8 mouse cellular contexts compared by ENCODE assay signal in the genomic region with DNA sequence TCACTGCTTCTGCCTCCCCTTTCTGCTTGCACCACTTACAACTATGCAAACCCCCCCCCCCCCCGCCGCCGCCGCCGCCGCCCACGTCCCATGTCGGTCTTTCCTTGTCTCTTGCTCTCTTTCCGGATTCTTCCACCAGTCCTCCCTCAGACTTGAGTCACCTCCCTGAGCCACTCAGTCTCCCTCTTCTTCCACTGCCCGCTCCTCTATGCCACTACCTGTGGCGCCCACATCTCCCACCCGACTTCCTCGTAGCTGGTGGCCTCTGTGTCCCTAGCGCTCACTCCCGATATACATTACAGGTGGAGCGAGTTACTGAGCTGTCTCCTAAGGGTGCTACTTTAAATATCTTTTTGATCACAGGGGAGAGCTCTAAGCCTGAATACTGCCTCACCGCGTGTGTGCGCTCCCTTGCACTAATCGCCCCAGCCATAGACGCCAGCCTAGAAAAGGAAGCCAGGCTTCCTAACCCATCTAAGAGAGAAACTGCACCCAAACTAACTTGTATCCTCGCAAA. TPM values are rescaled to one million over a fixed set of nuclear protein-coding genes. Genes with fewer than 3 reads are reported as not detected.
DNase-seq lines count a peak whose midpoint lies in the region; ATAC-seq lines count a peak whose summit lies in the region.

No protein-coding gene starts in this region.

- no peak for ATAC-seq in neural tube, embryonic 15.5 days (ENCODE audit: low FRiP score)

- H3K4me3 ChIP-seq in limb, embryonic 10.5 days, result peak overlapping the region; percentile 42
- H3K4me3 ChIP-seq in neural tube, embryonic 15.5 days (replicated peaks), result no peak overlapping the region; the same call in 1 of the 2 replicates

- H3K9me3 ChIP-seq in limb, embryonic 10.5 days (replicated peaks), result no peaks in the 10 kb centered on the region
- no peaks in the 10 kb centered on the region for H3K9me3 ChIP-seq in neural tube, embryonic 15.5 days (replicated peaks)

- DNase-seq in heart, adult 11 months, result peak; percentile 89
- DNase-seq in heart, postnatal 25 days (ENCODE audit: low spot score), result no peak
- peak; percentile 6 for DNase-seq in thymus, postnatal 0 days (ENCODE audit: low spot score)
- DNase-seq in thymus, postnatal 14 days, result no peak
- peak; percentile 49 for DNase-seq in limb, embryonic 10.5 days (ENCODE audit: low spot score)
- no peak for DNase-seq in left cerebral cortex, postnatal 14 days (ENCODE audit: low spot score in 2 of 2)
- no peak for DNase-seq in layer of hippocampus, adult 9-10 months (ENCODE audit: low spot score)

- H3K4me2 ChIP-seq in neural tube, embryonic 15.5 days, result peak overlapping the region; percentile 96

- intact Hi-C loops in heart, postnatal 25 days (cut with DNase I), result loop anchor here (10.0 kb wide), 1 partner anchor 473 kb away; no protein-coding TSS in a partner anchor
- intact Hi-C loops in left cerebral cortex, postnatal 14 days (cut with DNase I), result loop anchor here (5.0 to 10.0 kb wide), 4 partner anchors 281 to 634 kb away; no protein-coding TSS in a partner anchor

- H3K36me3 ChIP-seq in limb, embryonic 10.5 days, result no peaks in the 10 kb centered on the region
- H3K36me3 ChIP-seq in neural tube, embryonic 15.5 days, result no peaks in the 10 kb centered on the region

- H3K27ac ChIP-seq in limb, embryonic 10.5 days, result peak overlapping the region; percentile 23; the same call in 1 of the 2 replicates
- no peak overlapping the region for H3K27ac ChIP-seq in neural tube, embryonic 15.5 days (replicated peaks)

- no peak overlapping the region for H3K9ac ChIP-seq in neural tube, embryonic 15.5 days (replicated peaks)

- under 1% methylated on average over 16 of the region's 22 CpGs for WGBS in limb, embryonic 10.5 days
- whole genome bisulfite sequencing in neural tube, embryonic 15.5 days, result 1% methylated on average over 19 of the region's 22 CpGs

- peaks cover 53% of the 10 kb centered on the region for H3K4me1 ChIP-seq in limb, embryonic 10.5 days
- peaks cover 43% of the 10 kb centered on the region for H3K4me1 ChIP-seq in neural tube, embryonic 15.5 days

- peaks cover 78% of the 10 kb centered on the region for H3K27me3 ChIP-seq in limb, embryonic 10.5 days (ENCODE audit: low read depth, poor library complexity, severe bottlenecking)
- H3K27me3 ChIP-seq in neural tube, embryonic 15.5 days (replicated peaks), result peaks cover 60% of the 10 kb centered on the region

RNA-seq across cellular contexts. Expression of gene Supt3, which starts 38.8 kb away (rescaled TPM):
- 10 to 100 TPM; 11.0 to 12.0 TPM for total RNA-seq in heart, postnatal 25 days (2021)
- polyA plus RNA-seq in thymus, postnatal 0 days (2015; fragmentation: Nextera tagmentation; extraction: Ambion mirVana), result 17.3 and 22.2 TPM in 2 replicates
- 21.6 and 24.9 TPM in 2 replicates for polyA plus RNA-seq in limb, embryonic 10.5 days (2016; fragmentation: Nextera tagmentation; extraction: Ambion mirVana)
- 24.5 and 26.3 TPM in 2 replicates for polyA plus RNA-seq in neural tube, embryonic 15.5 days (2015; fragmentation: Nextera tagmentation; extraction: Ambion mirVana)
- total RNA-seq in left cerebral cortex, postnatal 14 days (2021), result 10 to 100 TPM; 12.6 to 13.6 TPM

Comparison
In these comparisons a context has a peak if more than half of its experiments do, and no peak if none do; other contexts are left out.
1. DNase-seq: peak in heart, adult 11 months (single experiment), thymus, postnatal 0 days (single experiment) and limb, embryonic 10.5 days (single experiment); none in heart, postnatal 25 days (single experiment), thymus, postnatal 14 days (single experiment), left cerebral cortex, postnatal 14 days (0 of 2) and layer of hippocampus, adult 9-10 months (single experiment).